Mouse (Mus musculus) cerebellum, adult 18-20 months (tissue): Measurements from ENCODE around the gene Rgs14.

Experiments used
- DNase-seq, 2 experiments: peaks; one replicate each; pipeline ENCODE4 v3.0.0; 2021

The Rgs14 gene

GRCm38 (mm10) chr13:55369531-55370114 is at the start of gene Rgs14:
TSS of gene Rgs14 (plus strand) at chr13:55369732.
- no peak for DNase-seq

GRCm38 (mm10) chr13:55319931-55320533 is 49.5 kb upstream of the Rgs14 start, which contains the start of gene Prelid1:
TSS of gene Prelid1 (plus strand) at chr13:55320500.
- peak; percentile 51 to 53 for DNase-seq

DNA sequence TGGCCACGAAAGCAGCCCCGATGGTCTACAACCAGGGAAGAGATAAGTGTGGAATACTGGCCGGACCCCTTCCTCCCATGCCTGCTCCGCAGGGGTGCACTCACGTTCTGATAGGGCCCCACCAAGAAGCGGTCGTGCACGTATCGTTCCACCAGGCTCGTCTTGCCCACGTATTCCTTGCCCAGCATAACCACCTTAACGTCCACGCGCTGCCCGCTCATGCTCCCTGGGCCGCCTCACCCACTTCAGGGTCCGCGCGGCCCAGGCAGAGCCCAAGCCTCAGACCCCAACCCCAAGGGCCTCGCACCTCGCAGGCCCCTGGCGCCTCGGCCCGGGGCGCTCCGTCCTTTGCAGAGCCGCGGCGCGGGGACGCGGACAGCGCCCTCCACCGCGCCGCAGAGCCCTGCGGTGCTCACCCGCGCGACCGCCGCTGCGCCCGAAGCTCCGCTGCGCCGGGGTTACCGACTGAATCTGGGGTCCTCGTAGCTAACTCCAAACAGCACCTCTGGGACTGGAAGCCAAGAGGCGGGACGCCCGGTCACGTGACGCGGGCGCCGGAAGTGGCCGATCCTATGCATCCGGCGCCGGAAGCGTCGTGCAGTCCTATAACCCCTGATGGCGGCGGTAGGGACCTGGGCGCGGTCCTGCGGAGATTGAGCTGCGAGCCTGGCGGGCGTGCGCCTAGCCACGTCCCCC is 48.0 kb upstream of the Rgs14 start, which contains the start of gene Rab24:
Gene Rab24 (minus strand): TSS at position 513 of the 696 bp plus-strand sequence.
- DNase-seq = peak; percentile 83 to 91

- DNase-seq = peak; percentile 57 to 65
These were observed 47.3 kb upstream of the Rgs14 start for GRCm38 (mm10) chr13:55322130-55322825.

DNA sequence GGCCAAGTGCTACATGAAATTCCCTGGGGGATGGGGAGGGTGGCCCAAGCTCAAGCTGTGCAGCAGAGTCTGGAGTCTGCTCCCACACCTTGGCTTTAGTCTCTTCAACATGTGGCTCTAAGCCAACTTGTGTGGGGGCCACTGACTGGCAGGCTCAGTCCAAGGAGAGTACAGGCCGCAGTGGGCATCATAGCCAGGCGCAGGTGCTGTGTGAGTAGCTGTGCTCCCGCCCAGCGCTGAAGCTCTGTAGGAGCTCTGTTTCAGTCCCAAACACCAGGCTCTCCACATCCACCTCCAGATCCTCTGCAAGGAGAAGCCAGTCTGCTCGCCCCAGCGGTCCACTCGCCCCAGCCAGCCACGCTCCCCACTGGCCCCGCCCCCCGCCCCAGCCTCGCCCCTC is 43.9 kb upstream of the Rgs14 start:
- DNase-seq = no peak

GRCm38 (mm10) chr13:55327169-55327568 is 42.4 kb upstream of the Rgs14 start:
- no peak for DNase-seq

- peak; percentile 80 to 85 for DNase-seq
These were observed 41.9 kb upstream of the Rgs14 start for GRCm38 (mm10) chr13:55327633-55328032.

DNA sequence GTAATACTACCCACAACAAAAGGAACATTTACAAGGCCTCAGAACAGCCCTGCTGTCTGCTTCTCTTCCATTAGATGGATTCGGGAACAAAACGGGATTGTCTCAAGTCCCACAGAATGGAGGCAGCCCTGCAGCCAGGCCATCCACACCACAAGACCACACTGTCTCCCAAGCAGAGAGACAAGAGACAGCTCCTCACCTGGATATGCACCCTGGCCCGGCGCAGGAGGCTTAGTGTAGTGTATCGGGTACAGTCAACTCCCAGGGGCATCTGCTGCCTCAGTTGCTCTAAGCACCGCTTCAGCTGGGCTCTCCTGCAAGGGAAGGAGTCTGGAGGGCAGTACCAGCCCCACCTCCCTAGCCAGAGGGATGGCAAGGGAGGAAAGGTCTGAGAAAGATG is 41.4 kb upstream of the Rgs14 start:
- DNase-seq = no peak

GRCm38 (mm10) chr13:55328641-55329040 is 40.9 kb upstream of the Rgs14 start:
- no peak for DNase-seq

DNA sequence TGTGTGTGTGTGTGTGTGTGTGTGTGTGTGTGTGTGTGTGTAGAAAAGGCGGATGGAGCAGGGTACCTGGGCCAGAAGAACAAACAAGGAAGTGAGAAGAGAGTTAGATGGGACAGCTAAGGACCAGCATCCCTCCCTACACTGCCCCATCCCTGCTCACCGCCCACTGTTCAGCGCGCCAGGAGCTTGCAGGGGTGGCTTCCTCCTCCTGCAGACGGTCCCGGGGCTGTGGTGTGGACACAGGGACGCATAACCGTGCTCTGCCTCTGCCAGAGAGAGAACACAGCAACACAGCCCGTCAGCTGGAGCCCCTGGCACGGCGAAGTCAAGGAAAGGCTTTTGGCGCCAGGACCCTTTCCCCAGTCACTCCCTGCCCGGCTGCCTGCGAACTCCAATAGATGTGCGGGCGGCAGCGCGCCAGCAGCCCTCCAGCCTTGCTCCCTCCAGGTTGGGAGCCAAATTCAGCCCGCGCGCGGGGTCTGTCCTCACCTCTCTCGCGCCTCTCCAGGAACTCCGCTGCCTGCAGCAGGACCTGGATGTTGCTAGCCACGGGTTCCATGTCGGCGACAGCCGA is 40.3 kb upstream of the Rgs14 start:
- DNase-seq = peak; percentile 34 to 44

DNA sequence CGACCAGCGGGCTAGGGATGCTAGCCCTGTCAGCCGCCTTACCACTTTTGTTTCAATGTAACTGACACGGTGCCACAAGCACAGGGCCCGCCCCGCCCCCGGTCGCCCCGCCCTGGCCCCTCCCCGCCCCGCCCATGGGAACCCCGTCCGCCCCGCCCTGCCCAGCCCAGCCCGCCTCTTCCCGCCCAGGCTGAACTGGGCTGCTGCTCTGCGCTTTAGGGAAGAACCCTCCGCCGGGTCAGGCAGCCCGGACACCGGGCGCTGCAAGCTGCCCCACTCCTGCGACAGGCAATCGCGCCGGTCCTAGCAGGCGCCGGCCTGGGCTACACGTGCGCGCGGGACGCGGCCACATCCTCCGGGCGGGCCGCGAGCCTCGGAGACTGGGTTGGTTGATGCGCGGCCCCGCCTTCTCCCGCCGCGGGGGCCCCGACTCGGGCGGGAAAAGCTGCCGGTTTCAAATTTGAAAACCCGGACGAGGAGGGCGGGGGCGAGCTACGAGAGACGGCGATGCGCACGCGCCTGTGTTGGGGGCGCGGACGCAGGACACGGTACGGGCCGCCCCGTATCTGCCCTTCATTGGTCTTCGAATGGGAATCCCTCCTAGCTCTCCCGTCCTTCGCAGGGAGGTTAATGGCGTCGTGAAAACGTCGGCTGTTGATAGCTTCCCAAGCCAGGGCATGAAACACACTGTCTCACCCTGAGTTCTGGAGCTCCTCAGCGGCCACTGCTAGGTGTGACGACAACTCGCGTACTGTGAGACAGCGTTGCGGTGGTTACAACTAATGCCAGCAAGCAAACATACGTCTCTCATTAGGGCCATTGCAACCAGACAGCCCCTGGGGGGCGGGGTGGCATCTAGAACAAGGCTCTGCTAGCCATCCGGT is 39.6 kb upstream of the Rgs14 start, which contains the start of gene Mxd3:
Gene Mxd3 (minus strand): TSS at position 141 of the 884 bp plus-strand sequence.
- peak; percentile 57 to 76 for DNase-seq

GRCm38 (mm10) chr13:55330567-55331400 is 38.7 kb upstream of the Rgs14 start:
- no peak for DNase-seq

- DNase-seq = no peak
These were observed 37.2 kb upstream of the Rgs14 start for GRCm38 (mm10) chr13:55332331-55332730.

GRCm38 (mm10) chr13:55335701-55336100 is 33.8 kb upstream of the Rgs14 start:
- no peak for DNase-seq

GRCm38 (mm10) chr13:55337341-55337975 is 32.1 kb upstream of the Rgs14 start:
- DNase-seq = no peak

DNA sequence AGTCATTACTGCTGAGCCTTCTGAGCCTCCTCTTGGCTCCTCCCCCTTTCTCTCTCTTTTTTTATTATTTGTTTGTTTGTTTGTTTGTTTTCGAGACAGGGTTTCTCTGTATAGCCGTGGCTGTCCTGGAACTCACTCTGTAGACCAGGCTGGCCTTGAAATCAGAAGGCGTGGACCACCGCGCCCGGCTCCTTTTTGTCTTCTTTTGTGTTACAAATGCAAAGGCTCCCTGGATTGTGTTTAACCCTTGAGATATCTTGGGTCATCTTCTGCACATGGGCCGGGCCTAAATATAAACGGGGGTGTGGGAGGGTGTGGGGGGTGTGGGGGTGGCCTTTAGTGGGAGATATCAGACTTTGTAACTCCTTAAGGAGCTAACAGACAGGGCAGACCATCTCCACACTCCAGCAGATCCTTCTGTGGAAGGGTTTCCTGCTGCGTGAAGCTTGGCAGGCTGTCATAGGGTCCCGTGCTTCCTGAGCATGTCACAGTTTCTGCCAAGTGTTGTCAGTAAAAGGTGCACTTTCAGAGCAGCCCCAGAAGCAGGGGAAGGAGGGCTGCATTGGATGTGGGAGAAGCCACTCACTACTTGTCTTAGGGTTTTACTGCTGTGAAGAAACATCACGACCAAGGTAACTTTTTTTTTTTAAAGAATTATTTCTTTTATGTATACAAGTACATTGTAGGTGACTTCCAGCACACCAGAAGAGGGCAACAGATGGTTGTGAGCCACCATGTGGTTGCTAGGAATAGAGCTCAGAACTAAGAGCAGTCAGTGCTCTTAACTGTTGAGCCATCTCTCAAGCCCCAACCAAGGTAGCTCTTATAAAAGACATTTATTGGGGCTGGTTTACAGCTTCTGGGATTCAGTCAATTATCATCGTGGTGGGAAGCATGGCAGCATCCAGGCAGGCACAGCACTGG is 31.1 kb upstream of the Rgs14 start:
- DNase-seq = no peak

GRCm38 (mm10) chr13:55339259-55339658 is 30.3 kb upstream of the Rgs14 start:
- DNase-seq = no peak

DNA sequence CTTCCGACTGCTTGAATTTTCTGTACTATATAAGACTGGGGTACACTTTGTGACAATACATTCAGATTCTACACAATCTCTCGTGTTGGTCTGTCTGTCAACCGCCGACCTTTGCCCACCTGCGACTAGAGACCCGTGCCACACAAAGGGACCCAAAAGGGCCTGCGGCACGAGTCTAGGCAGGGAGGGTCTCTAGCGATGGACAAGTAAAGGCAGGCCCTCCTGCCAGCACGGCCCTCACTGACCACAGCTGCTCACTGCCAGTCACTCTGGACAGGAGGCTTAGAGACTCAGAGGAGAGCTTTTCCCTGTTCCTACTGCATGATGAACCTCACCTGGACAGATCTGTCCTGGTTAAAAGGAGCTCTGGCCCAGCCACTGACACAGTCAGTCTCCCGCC is 27.1 kb upstream of the Rgs14 start:
- DNase-seq = no peak

GRCm38 (mm10) chr13:55344286-55344685 is 25.2 kb upstream of the Rgs14 start:
- DNase-seq = no peak
